Mouse (Mus musculus) ES-E14 (cell line): ENCODE results near the gene Dupd1.

ENCODE experiments used
- CHD2 ChIP-seq: IDR thresholded peaks from 2 replicates; pipeline ENCODE4 v1.6.1; 2014; ENCODE audit warnings: mild to moderate bottlenecking, low read depth, low read length, inconsistent platforms
- MAFK ChIP-seq: IDR thresholded peaks from 2 replicates; pipeline ENCODE4 v1.6.1; 2014; ENCODE audit warnings: mild to moderate bottlenecking, low read depth, low read length, inconsistent platforms; ENCODE audit not compliant: insufficient read depth
- ZC3H11A ChIP-seq: IDR thresholded peaks from 2 replicates; pipeline ENCODE4 v1.6.1; 2012; ENCODE audit warnings: low read depth, mild to moderate bottlenecking, inconsistent platforms, low read length, borderline replicate concordance

DNA sequence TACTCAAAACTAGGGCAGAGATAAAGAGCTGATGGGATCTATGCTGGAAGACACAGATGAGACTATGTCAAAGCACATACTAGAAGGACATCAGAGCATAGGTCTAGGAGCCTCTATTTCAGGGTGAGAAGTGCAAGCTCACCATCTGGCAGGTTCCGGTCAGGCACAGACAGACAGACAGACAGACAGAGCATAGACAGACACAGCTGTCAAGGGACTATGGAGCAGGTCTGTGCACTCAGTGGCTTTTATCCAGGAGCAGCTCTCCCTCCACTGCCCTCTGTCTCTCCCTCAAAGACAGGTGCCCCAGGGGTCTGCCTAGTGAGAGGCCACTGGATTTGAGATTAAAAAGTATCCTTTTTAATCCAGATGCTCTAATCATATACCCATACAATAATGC, 29.8 kb upstream of the Dupd1 start:
- TF ChIP-seq MAFK (no peak), ZC3H11A (no peak), CHD2 (no peak)
